Mouse (Mus musculus): Measurements from ENCODE around the gene Kcnip1.

DNA sequence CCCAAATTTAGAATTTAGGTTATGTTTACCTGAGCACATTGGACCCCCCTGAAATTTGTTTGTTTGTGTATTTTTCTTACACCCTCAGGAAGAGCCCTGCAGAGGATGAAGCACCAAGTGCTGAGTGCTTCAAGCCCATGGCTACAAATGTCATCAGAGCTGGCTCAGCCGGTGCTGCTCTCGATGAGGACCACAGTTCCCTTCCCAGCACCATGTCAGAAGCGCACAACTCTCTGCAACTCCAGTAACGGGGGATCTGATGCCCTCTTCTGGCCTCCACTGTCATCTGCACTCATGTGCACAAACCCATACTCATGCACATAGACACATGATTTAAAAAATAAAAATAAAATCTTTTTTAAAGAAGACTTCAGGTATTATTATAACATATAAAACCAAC is 128.7 kb downstream of the Kcnip1 start:
- TF ChIP-seq GATA1 (IDR thresholded peaks at IDR 0.05; ENCODE audit: low read length) (no peak), TAL1 (IDR thresholded peaks at IDR 0.05; ENCODE audit: low read length) (no peak)
